Comparison of ENCODE assay signal across 3 mouse cellular contexts in the genomic region with DNA sequence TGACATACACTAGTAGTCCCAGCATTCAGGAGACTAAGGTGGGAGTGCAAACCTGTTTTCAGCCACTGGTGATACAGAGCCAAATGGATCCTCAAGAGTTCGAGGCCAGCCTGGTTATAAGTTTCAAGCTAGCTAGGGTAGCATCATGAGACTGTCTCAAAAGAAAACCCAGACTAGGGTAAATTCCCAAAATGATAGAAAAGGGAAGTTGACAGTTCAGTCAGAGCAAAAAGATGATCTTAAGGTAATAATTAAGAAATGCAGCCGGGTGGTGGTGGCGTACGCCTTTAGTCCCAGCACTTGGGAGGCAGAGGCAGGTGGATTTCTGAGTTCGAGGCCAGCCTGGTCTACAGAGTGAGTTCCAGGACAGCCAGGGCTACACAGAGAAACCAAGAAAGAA. TPM values are rescaled to one million over a fixed set of nuclear protein-coding genes. Genes with fewer than 3 reads are reported as not detected.
"Had no signal": no experiment of that assay in that cellular context is flagged by ENCODE, and none has a peak within 500 bp of the region (broad histone marks: within the 10 kb centered on the region; RNA-seq: fewer than 3 reads in every experiment).

No protein-coding gene starts in this region.

RNA-seq across cellular contexts. Expression of a gene that starts 43.3 kb away (rescaled TPM):
- total RNA-seq: megakaryocyte progenitor cell, adult 5-6 weeks had no signal
- polyA plus RNA-seq: liver, embryonic 12.5 days; midbrain, embryonic 12.5 days had no signal
